In the genomic region with DNA sequence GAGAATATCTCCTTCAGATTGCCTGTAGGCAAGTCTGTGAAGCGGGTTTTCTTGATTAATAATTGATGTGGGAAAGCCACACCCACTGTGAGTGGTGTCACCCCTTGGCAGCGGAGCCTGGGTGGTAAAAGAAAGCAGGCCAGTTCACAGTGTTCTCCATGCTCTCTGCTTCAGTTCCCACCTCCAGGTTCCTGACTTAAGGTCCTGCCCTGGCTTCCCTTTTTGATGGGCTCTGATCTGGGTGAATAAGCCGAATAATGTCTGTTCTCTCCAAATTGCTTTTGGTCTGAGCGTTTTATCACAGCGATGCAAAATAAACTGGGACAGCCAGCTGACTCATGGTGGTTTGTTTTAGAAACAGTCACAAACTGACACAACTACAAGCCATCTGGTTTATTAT, we compare ENCODE assay signal across 18 mouse cellular contexts.
DNase-seq lines count a peak whose midpoint lies in the region; ATAC-seq and TF ChIP-seq lines count a peak whose summit lies in the region.
"Had no signal": no experiment of that assay in that cellular context is flagged by ENCODE, and none has a peak within 500 bp of the region (broad histone marks: within the 10 kb centered on the region; RNA-seq: fewer than 3 reads in every experiment).

No protein-coding gene starts in this region.

- H3K36me3 ChIP-seq in lung, embryonic 16.5 days (ENCODE audit: control insufficient read depth, insufficient read depth, low read length), result no peaks in the 10 kb centered on the region
- H3K36me3 ChIP-seq: embryonic facial prominence, embryonic 13.5 days; heart, embryonic 12.5 days; hindbrain, embryonic 12.5 days; limb, embryonic 10.5 days; neural tube, embryonic 15.5 days had no signal

- no peak overlapping the region for H3K4me2 ChIP-seq in lung, embryonic 16.5 days (ENCODE audit: low read depth, low read length)
- H3K4me2 ChIP-seq: embryonic facial prominence, embryonic 13.5 days; heart, embryonic 12.5 days; hindbrain, embryonic 12.5 days; neural tube, embryonic 15.5 days had no signal

- no peaks in the 10 kb centered on the region; the same call in 1 of the 2 replicates for H3K9me3 ChIP-seq in lung, embryonic 16.5 days (ENCODE audit: control insufficient read depth, low read length)
- H3K9me3 ChIP-seq: embryonic facial prominence, embryonic 13.5 days; heart, embryonic 12.5 days; hindbrain, embryonic 12.5 days; limb, embryonic 10.5 days; neural tube, embryonic 15.5 days had no signal

- no peak overlapping the region for H3K27ac ChIP-seq in lung, embryonic 16.5 days (ENCODE audit: low read length)
- H3K27ac ChIP-seq in cerebellum, adult 2 months (ENCODE audit: insufficient read depth, low read length), result no peak overlapping the region
- H3K27ac ChIP-seq: embryonic facial prominence, embryonic 13.5 days; hindbrain, embryonic 12.5 days; limb, embryonic 10.5 days; liver, embryonic 14.5 days; neural tube, embryonic 15.5 days had no signal

- no peak for TF ChIP-seq CTCF in cerebellum, adult 2 months (IDR thresholded peaks at IDR 0.05; ENCODE audit: borderline replicate concordance, insufficient read depth, low read depth, low read length)

- no peak overlapping the region for H3K9ac ChIP-seq in lung, embryonic 16.5 days (ENCODE audit: low read length)
- H3K9ac ChIP-seq: embryonic facial prominence, embryonic 13.5 days; heart, embryonic 12.5 days; hindbrain, embryonic 12.5 days; liver, embryonic 14.5 days; neural tube, embryonic 15.5 days had no signal

- DNase-seq in frontal cortex, postnatal 36 days (ENCODE audit: low spot score in 2 of 2), result peak; percentile 16 to 19
- no peak for DNase-seq in frontal cortex, postnatal 10 days (ENCODE audit: low spot score in 2 of 2)
- DNase-seq in urinary bladder, postnatal 36 days (ENCODE audit: low spot score in 2 of 2), result peak; percentile 9 to 15
- no peak for DNase-seq in urinary bladder, postnatal 4 days (ENCODE audit: low spot score in 2 of 2)
- no peak for DNase-seq in cerebellum, adult 2 months
- DNase-seq in retina, postnatal 1 day, result no peak
- DNase-seq: adrenal gland, adult 2 months; cerebellum, postnatal 36 days; kidney, adult 11 months; thymus, adult 2 months had no signal

- TF ChIP-seq POLR2A in cerebellum, adult 2 months (IDR thresholded peaks at IDR 0.05; ENCODE audit: borderline replicate concordance, insufficient read depth, low read length), result no peak

- H3K27me3 ChIP-seq in lung, embryonic 16.5 days (ENCODE audit: control insufficient read depth, insufficient read depth, low read depth, low read length), result no peaks in the 10 kb centered on the region
- no peaks in the 10 kb centered on the region for H3K27me3 ChIP-seq in cerebellum, adult 2 months (ENCODE audit: control insufficient read depth, insufficient read depth, low read length)
- H3K27me3 ChIP-seq: embryonic facial prominence, embryonic 13.5 days; heart, embryonic 12.5 days; hindbrain, embryonic 12.5 days; neural tube, embryonic 15.5 days had no signal

- ATAC-seq in lung, embryonic 16.5 days (ENCODE audit: low read depth), result peak; percentile 87
- ATAC-seq in cerebellum, adult (ENCODE audit: insufficient number of reproducible peaks, low FRiP score, low TSS enrichment), result no peak

- H3K4me3 ChIP-seq in lung, embryonic 16.5 days (ENCODE audit: low read length), result no peak overlapping the region
- no peak overlapping the region for H3K4me3 ChIP-seq in cerebellum, adult 2 months (replicated peaks; ENCODE audit: insufficient read depth, low read depth, low read length)
- H3K4me3 ChIP-seq: embryonic facial prominence, embryonic 13.5 days; heart, embryonic 12.5 days; hindbrain, embryonic 12.5 days; limb, embryonic 10.5 days; neural tube, embryonic 15.5 days had no signal

- no peaks in the 10 kb centered on the region for H3K4me1 ChIP-seq in lung, embryonic 16.5 days (replicated peaks; ENCODE audit: control insufficient read depth, insufficient read depth, low read length)
- H3K4me1 ChIP-seq in cerebellum, adult 2 months (ENCODE audit: control insufficient read depth, insufficient read depth, low read length), result no peaks in the 10 kb centered on the region
- H3K4me1 ChIP-seq: embryonic facial prominence, embryonic 13.5 days; heart, embryonic 12.5 days; hindbrain, embryonic 12.5 days; limb, embryonic 10.5 days; neural tube, embryonic 15.5 days had no signal

- WGBS in lung, embryonic 16.5 days, result 48% methylated on average over 5 of the region's 5 CpGs
- 77% methylated on average over 5 of the region's 5 CpGs for WGBS in cerebellum, adult 2 months

Comparison
In these comparisons a context has a peak if more than half of its experiments do, and no peak if none do; other contexts are left out.
1. DNase-seq: peak in frontal cortex, postnatal 36 days (2 of 2) and urinary bladder, postnatal 36 days (2 of 2); none in frontal cortex, postnatal 10 days (0 of 2), urinary bladder, postnatal 4 days (0 of 2), cerebellum, adult 2 months (0 of 2) and retina, postnatal 1 day (single experiment).